Mouse (Mus musculus): ENCODE measurements around the gene Hcar1. TPM values are rescaled to one million over a fixed set of nuclear protein-coding genes. Genes with fewer than 3 reads are reported as not detected.

Gene Hcar1
- polyA plus RNA-seq (2012; rRNA removed) (0.52 and 0.72 TPM in 2 replicates), polyA plus RNA-seq (2014; fragmentation: Nextera tagmentation; extraction: Ambion mirVana) (0.21 and 0.30 TPM in 2 replicates)

- H3K4me1 ChIP-seq (ENCODE audit: control insufficient read depth, insufficient read depth, low read length), result peaks cover 14% of the 10 kb centered on the region
- no peak within 1 kb of the TSS; the same call in 1 of the 2 replicates for H3K4me2 ChIP-seq (replicated peaks; ENCODE audit: low read depth, low read length, severe bottlenecking)
- ATAC-seq (ENCODE audit: low FRiP score, low read depth) (no peak), DNase-seq (ENCODE audit: low spot score) (no peak)
- H3K27me3 ChIP-seq (ENCODE audit: control insufficient read depth, insufficient read depth, low read length), result no peaks in the 10 kb centered on the region
- no peak within 1 kb of the TSS for H3K4me3 ChIP-seq (replicated peaks; ENCODE audit: low read length)
- no peak for TF ChIP-seq POLR2A (IDR thresholded peaks at IDR 0.05; ENCODE audit: borderline replicate concordance, extremely low read depth, insufficient read depth, insufficient read length)
- 58% methylated on average over 12 of the region's 12 CpGs for WGBS
- H3K9ac ChIP-seq (ENCODE audit: low read depth, low read length, severe bottlenecking), result peak within 1 kb of the TSS; percentile 40
- 0 out of 2 replicates have a peak within 1 kb of the TSS, but pooled peaks have one; percentile 8 for H3K27ac ChIP-seq (replicated peaks; ENCODE audit: low read depth, low read length)
- no peaks in the 10 kb centered on the region for H3K36me3 ChIP-seq (ENCODE audit: control insufficient read depth, insufficient read depth, low read length)
- no peaks in the 10 kb centered on the region for H3K9me3 ChIP-seq (ENCODE audit: control insufficient read depth, low read length)
These were observed at the start of gene Hcar1 for GRCm38 (mm10) chr5:123879928-123880327. Hcar1 (minus strand) TSS chr5:123880020.

- Histone ChIP-seq H3K36me3 (ENCODE audit: control insufficient read depth, insufficient read depth, low read length) (peaks cover 67% of the 10 kb centered on the region), H3K4me3 (replicated peaks; ENCODE audit: low read length) (no peak within 1 kb of the TSS), H3K9me3 (ENCODE audit: control insufficient read depth, low read length) (no peaks in the 10 kb centered on the region), H3K9ac (ENCODE audit: low read depth, low read length, severe bottlenecking) (no peak within 1 kb of the TSS), H3K4me2 (replicated peaks; ENCODE audit: low read depth, low read length, severe bottlenecking) (no peak within 1 kb of the TSS), H3K27ac (replicated peaks; ENCODE audit: low read depth, low read length) (no peak within 1 kb of the TSS), H3K4me1 (ENCODE audit: control insufficient read depth, insufficient read depth, low read length) (no peaks in the 10 kb centered on the region), H3K27me3 (ENCODE audit: control insufficient read depth, insufficient read depth, low read length) (no peaks in the 10 kb centered on the region)
- no peak for TF ChIP-seq POLR2A (IDR thresholded peaks at IDR 0.05; ENCODE audit: borderline replicate concordance, extremely low read depth, insufficient read depth, insufficient read length)
- 95% methylated on average over 9 of the region's 9 CpGs for WGBS
- ATAC-seq (ENCODE audit: low FRiP score, low read depth) (no peak), DNase-seq (ENCODE audit: low spot score) (no peak)
These were observed 47.3 kb upstream of the Hcar1 start, which contains the start of gene Gm43518 for GRCm38 (mm10) chr5:123927118-123927517. Gm43518 (plus strand) TSS chr5:123927418.

GRCm38 (mm10) chr5:123922112-123922511, 42.3 kb upstream of the Hcar1 start:
- H3K9ac ChIP-seq (ENCODE audit: low read depth, low read length, severe bottlenecking), result no peak overlapping the region
- no peak overlapping the region for H3K4me2 ChIP-seq (replicated peaks; ENCODE audit: low read depth, low read length, severe bottlenecking)
- peaks cover 93% of the 10 kb centered on the region for H3K36me3 ChIP-seq (ENCODE audit: control insufficient read depth, insufficient read depth, low read length)
- H3K4me3 ChIP-seq (replicated peaks; ENCODE audit: low read length), result no peak overlapping the region
- no peaks in the 10 kb centered on the region for H3K27me3 ChIP-seq (ENCODE audit: control insufficient read depth, insufficient read depth, low read length)
- DNase-seq (ENCODE audit: low spot score) (no peak), ATAC-seq (ENCODE audit: low FRiP score, low read depth) (no peak)
- no peak for TF ChIP-seq POLR2A (IDR thresholded peaks at IDR 0.05; ENCODE audit: borderline replicate concordance, extremely low read depth, insufficient read depth, insufficient read length)
- H3K9me3 ChIP-seq (ENCODE audit: control insufficient read depth, low read length), result no peaks in the 10 kb centered on the region
- 90% methylated on average over 6 of the region's 6 CpGs for WGBS
- H3K4me1 ChIP-seq (ENCODE audit: control insufficient read depth, insufficient read depth, low read length), result no peaks in the 10 kb centered on the region
- no peak overlapping the region for H3K27ac ChIP-seq (replicated peaks; ENCODE audit: low read depth, low read length)

GRCm38 (mm10) chr5:123914852-123915251, 35.0 kb upstream of the Hcar1 start:
- no peak for TF ChIP-seq POLR2A (IDR thresholded peaks at IDR 0.05; ENCODE audit: borderline replicate concordance, extremely low read depth, insufficient read depth, insufficient read length)
- Histone ChIP-seq H3K27ac (replicated peaks; ENCODE audit: low read depth, low read length) (no peak overlapping the region), H3K36me3 (ENCODE audit: control insufficient read depth, insufficient read depth, low read length) (peaks cover 63% of the 10 kb centered on the region), H3K27me3 (ENCODE audit: control insufficient read depth, insufficient read depth, low read length) (no peaks in the 10 kb centered on the region), H3K4me1 (ENCODE audit: control insufficient read depth, insufficient read depth, low read length) (no peaks in the 10 kb centered on the region), H3K9me3 (ENCODE audit: control insufficient read depth, low read length) (no peaks in the 10 kb centered on the region), H3K9ac (ENCODE audit: low read depth, low read length, severe bottlenecking) (no peak overlapping the region), H3K4me2 (replicated peaks; ENCODE audit: low read depth, low read length, severe bottlenecking) (no peak overlapping the region), H3K4me3 (replicated peaks; ENCODE audit: low read length) (no peak overlapping the region)
- DNase-seq (ENCODE audit: low spot score), result no peak
- 88% methylated on average over 3 of the region's 3 CpGs for WGBS
- ATAC-seq (ENCODE audit: low FRiP score, low read depth), result no peak

- Histone ChIP-seq H3K27me3 (ENCODE audit: control insufficient read depth, insufficient read depth, low read length) (no peaks in the 10 kb centered on the region), H3K9ac (ENCODE audit: low read depth, low read length, severe bottlenecking) (peak overlapping the region; percentile 98), H3K27ac (replicated peaks; ENCODE audit: low read depth, low read length) (peak overlapping the region; percentile 82), H3K4me3 (replicated peaks; ENCODE audit: low read length) (peak overlapping the region; percentile 98), H3K9me3 (ENCODE audit: control insufficient read depth, low read length) (no peaks in the 10 kb centered on the region), H3K4me1 (ENCODE audit: control insufficient read depth, insufficient read depth, low read length) (peaks cover 3% of the 10 kb centered on the region; the same call in 1 of the 2 replicates), H3K4me2 (replicated peaks; ENCODE audit: low read depth, low read length, severe bottlenecking) (peak overlapping the region; percentile 85), H3K36me3 (ENCODE audit: control insufficient read depth, insufficient read depth, low read length) (peaks cover 34% of the 10 kb centered on the region)
- DNase-seq (ENCODE audit: low spot score), result no peak
- 1% methylated on average over 10 of the region's 10 CpGs for WGBS
- no peak for TF ChIP-seq POLR2A (IDR thresholded peaks at IDR 0.05; ENCODE audit: borderline replicate concordance, extremely low read depth, insufficient read depth, insufficient read length)
- ATAC-seq (ENCODE audit: low FRiP score, low read depth), result no peak
These were observed 27.8 kb upstream of the Hcar1 start for GRCm38 (mm10) chr5:123907631-123907977.
